Mouse (Mus musculus) heart, embryonic 13.5 days (tissue): ENCODE measurements at regions not wholly inside any gene's neighbourhood (a gene's known extent, or its start where the extent isn't known, plus 50 kb on each side); places are given as distances from the start of the nearest gene placed in this dataset.

ENCODE experiments used
- ATAC-seq: fragments of 200-750 bp; cut with Nextera tagmentation; 2 replicates; pipeline ENCODE4 v1.8.0; 2017; ENCODE audit warnings: moderate TSS enrichment; ENCODE audit not compliant: insufficient number of reproducible peaks, low FRiP score, low TSS enrichment; ENCODE audit errors: extremely low read depth
- H3K27ac ChIP-seq: fragments of 300-500 bp; sonication (generic); replicated peaks from 2 replicates; pipeline ENCODE4 v1.5.1; 2015; ENCODE audit warnings: moderate library complexity, mild to moderate bottlenecking, inconsistent platforms
- H3K27me3 ChIP-seq: fragments of 300-500 bp; sonication (generic); replicated peaks from 2 replicates; pipeline ENCODE4 v1.6.1; 2015; ENCODE audit warnings: mild to moderate bottlenecking, inconsistent platforms
- H3K36me3 ChIP-seq: fragments of 300-500 bp; sonication (generic); 2 replicates; pipeline ENCODE4 v1.6.1; 2015; ENCODE audit warnings: mild to moderate bottlenecking, inconsistent platforms
- H3K4me1 ChIP-seq: fragments of 300-500 bp; sonication (generic); 2 replicates; pipeline ENCODE4 v1.6.1; 2015; ENCODE audit warnings: inconsistent platforms
- H3K4me2 ChIP-seq: fragments of 300-500 bp; sonication (generic); 2 replicates; pipeline ENCODE4 v1.6.1; 2015; ENCODE audit warnings: inconsistent platforms, mild to moderate bottlenecking, moderate library complexity
- H3K4me3 ChIP-seq: fragments of 300-500 bp; sonication (generic); 2 replicates; pipeline ENCODE4 v1.5.1; 2015; ENCODE audit warnings: moderate library complexity, mild to moderate bottlenecking, inconsistent platforms
- H3K9ac ChIP-seq: fragments of 300-500 bp; sonication (generic); 2 replicates; pipeline ENCODE4 v1.6.1; 2015; ENCODE audit warnings: inconsistent platforms, mild to moderate bottlenecking, moderate library complexity
- H3K9me3 ChIP-seq: fragments of 300-500 bp; sonication (generic); 2 replicates; pipeline ENCODE4 v1.6.1; 2016; ENCODE audit warnings: inconsistent platforms
- WGBS: fragments of 180-500 bp; shearing (Covaris S2); methylation state at CpG from one replicate; pipeline ENCODE4 v1.1.7; 2015; ENCODE audit warnings: mixed read lengths; 5-methylcytosine and 5-hydroxymethylcytosine counted together

GRCm38 (mm10) chr2:166474601-166475000 is 239.0 kb downstream of the Prex1 start:
- H3K4me3 ChIP-seq, result no peak overlapping the region
- no peak for ATAC-seq
- no peaks in the 10 kb centered on the region for H3K27me3 ChIP-seq
- H3K36me3 ChIP-seq, result no peaks in the 10 kb centered on the region
- WGBS, result 74% methylated on average over 12 of the region's 12 CpGs
- no peak overlapping the region for H3K27ac ChIP-seq
- peaks cover 12% of the 10 kb centered on the region for H3K4me1 ChIP-seq
- no peak overlapping the region for H3K9ac ChIP-seq
- no peak overlapping the region for H3K4me2 ChIP-seq
- H3K9me3 ChIP-seq, result no peaks in the 10 kb centered on the region

GRCm38 (mm10) chr2:166471257-166471753 is 242.3 kb downstream of the Prex1 start:
- 55% methylated on average over 6 of the region's 6 CpGs for WGBS
- Histone ChIP-seq H3K4me1 (peaks cover 18% of the 10 kb centered on the region), H3K4me2 (no peak overlapping the region), H3K36me3 (no peaks in the 10 kb centered on the region), H3K9me3 (no peaks in the 10 kb centered on the region), H3K27ac (no peak overlapping the region), H3K4me3 (no peak overlapping the region), H3K9ac (no peak overlapping the region), H3K27me3 (no peaks in the 10 kb centered on the region)
- ATAC-seq, result no peak

GRCm38 (mm10) chr2:166469046-166469593 is 244.5 kb downstream of the Prex1 start:
- no peak overlapping the region for H3K4me2 ChIP-seq
- no peak overlapping the region for H3K4me3 ChIP-seq
- ATAC-seq, result no peak
- H3K4me1 ChIP-seq, result peaks cover 23% of the 10 kb centered on the region
- H3K36me3 ChIP-seq, result no peaks in the 10 kb centered on the region
- no peaks in the 10 kb centered on the region for H3K27me3 ChIP-seq
- H3K9ac ChIP-seq, result no peak overlapping the region
- H3K9me3 ChIP-seq, result no peaks in the 10 kb centered on the region
- WGBS, result 74% methylated on average over 9 of the region's 9 CpGs
- H3K27ac ChIP-seq, result no peak overlapping the region

GRCm38 (mm10) chr2:166467137-166467536 is 246.5 kb downstream of the Prex1 start:
- no peak overlapping the region for H3K9ac ChIP-seq

GRCm38 (mm10) chr2:166465531-166465930 is 248.1 kb downstream of the Prex1 start:
- Histone ChIP-seq H3K9ac (no peak overlapping the region), H3K27ac (no peak overlapping the region), H3K27me3 (no peaks in the 10 kb centered on the region), H3K9me3 (no peaks in the 10 kb centered on the region), H3K36me3 (no peaks in the 10 kb centered on the region), H3K4me3 (no peak overlapping the region), H3K4me1 (peaks cover 19% of the 10 kb centered on the region), H3K4me2 (no peak overlapping the region)
- ATAC-seq, result no peak
- WGBS, result 58% methylated on average over 5 of the region's 5 CpGs

More at GRCm38 (mm10) chr2:166467137-166467536, 246.5 kb downstream of the Prex1 start:
- H3K4me2 ChIP-seq, result no peak overlapping the region
- H3K4me3 ChIP-seq, result no peak overlapping the region
- no peaks in the 10 kb centered on the region for H3K36me3 ChIP-seq
- H3K9me3 ChIP-seq, result no peaks in the 10 kb centered on the region
- H3K4me1 ChIP-seq, result peaks cover 26% of the 10 kb centered on the region
- WGBS, result 57% methylated on average over 7 of the region's 7 CpGs
- 0 out of 2 replicates have a peak overlapping the region, but pooled peaks have one; percentile 20 for H3K27ac ChIP-seq
- no peaks in the 10 kb centered on the region for H3K27me3 ChIP-seq
- no peak for ATAC-seq

GRCm38 (mm10) chr2:166463539-166463938 is 250.1 kb downstream of the Prex1 start:
- H3K27ac ChIP-seq, result peak overlapping the region; percentile 52
- peaks cover 35% of the 10 kb centered on the region for H3K4me1 ChIP-seq
- H3K9me3 ChIP-seq, result no peaks in the 10 kb centered on the region
- no peak overlapping the region for H3K4me3 ChIP-seq
- no peak overlapping the region for H3K4me2 ChIP-seq
- no peaks in the 10 kb centered on the region for H3K36me3 ChIP-seq
- no peak overlapping the region for H3K9ac ChIP-seq
- no peak for ATAC-seq
- 68% methylated on average over 9 of the region's 9 CpGs for WGBS
- H3K27me3 ChIP-seq, result no peaks in the 10 kb centered on the region

GRCm38 (mm10) chr2:166461956-166462355 is 251.7 kb downstream of the Prex1 start:
- no peaks in the 10 kb centered on the region for H3K36me3 ChIP-seq
- ATAC-seq, result no peak
- no peaks in the 10 kb centered on the region for H3K9me3 ChIP-seq
- H3K4me3 ChIP-seq, result no peak overlapping the region
- peaks cover 37% of the 10 kb centered on the region for H3K4me1 ChIP-seq
- H3K27ac ChIP-seq, result no peak overlapping the region
- no peak overlapping the region for H3K4me2 ChIP-seq
- 80% methylated on average over 3 of the region's 3 CpGs for WGBS
- H3K9ac ChIP-seq, result no peak overlapping the region
- H3K27me3 ChIP-seq, result no peaks in the 10 kb centered on the region

GRCm38 (mm10) chr2:166461103-166461502 is 252.5 kb downstream of the Prex1 start:
- ATAC-seq, result no peak
- Histone ChIP-seq H3K9ac (no peak overlapping the region), H3K27me3 (no peaks in the 10 kb centered on the region), H3K27ac (peak overlapping the region; percentile 84), H3K36me3 (no peaks in the 10 kb centered on the region), H3K9me3 (no peaks in the 10 kb centered on the region), H3K4me1 (peaks cover 36% of the 10 kb centered on the region), H3K4me2 (no peak overlapping the region), H3K4me3 (no peak overlapping the region)
- 89% methylated on average over 3 of the region's 3 CpGs for WGBS

GRCm38 (mm10) chr2:166459955-166460354 is 253.7 kb downstream of the Prex1 start:
- Histone ChIP-seq H3K27me3 (no peaks in the 10 kb centered on the region), H3K4me2 (peak overlapping the region; percentile 47), H3K4me3 (no peak overlapping the region), H3K4me1 (peaks cover 34% of the 10 kb centered on the region), H3K27ac (peak overlapping the region; percentile 84), H3K36me3 (no peaks in the 10 kb centered on the region), H3K9me3 (no peaks in the 10 kb centered on the region), H3K9ac (peak overlapping the region; percentile 24; the same call in 1 of the 2 replicates)
- 10% methylated on average over 9 of the region's 9 CpGs for WGBS
- no peak for ATAC-seq

- H3K4me1 ChIP-seq, result peaks cover 31% of the 10 kb centered on the region
- no peak for ATAC-seq
- H3K9me3 ChIP-seq, result no peaks in the 10 kb centered on the region
- no peak overlapping the region for H3K4me2 ChIP-seq
- H3K9ac ChIP-seq, result peak overlapping the region; percentile 50; the same call in 1 of the 2 replicates
- H3K27me3 ChIP-seq, result no peaks in the 10 kb centered on the region
- 83% methylated on average over 9 of the region's 9 CpGs for WGBS
- no peak overlapping the region for H3K4me3 ChIP-seq
- H3K27ac ChIP-seq, result peak overlapping the region; percentile 84
- no peaks in the 10 kb centered on the region for H3K36me3 ChIP-seq
These were observed 254.7 kb downstream of the Prex1 start for GRCm38 (mm10) chr2:166458953-166459352.

GRCm38 (mm10) chr2:166457381-166458172 is 256.1 kb downstream of the Prex1 start:
- no peak for ATAC-seq
- Histone ChIP-seq H3K9ac (no peak overlapping the region), H3K4me1 (peaks cover 28% of the 10 kb centered on the region), H3K36me3 (no peaks in the 10 kb centered on the region), H3K27me3 (no peaks in the 10 kb centered on the region), H3K27ac (peak overlapping the region; percentile 12; the same call in 1 of the 2 replicates), H3K9me3 (no peaks in the 10 kb centered on the region), H3K4me2 (no peak overlapping the region), H3K4me3 (no peak overlapping the region)
- 61% methylated on average over 16 of the region's 16 CpGs for WGBS
